Mouse (Mus musculus): Measurements from ENCODE around the gene Sde2. TPM values are rescaled to one million over a fixed set of nuclear protein-coding genes. Genes with fewer than 3 reads are reported as not detected.

Sde2 gene
- polyA plus RNA-seq, 1 experiment = 7.1 TPM

GRCm38 (mm10) chr1:180902915-180903314 is 52.0 kb downstream of the Sde2 start:
- DNase-seq (ENCODE audit: low read depth in 1 of 2, low spot score in 2 of 2) = no peak
- no peak overlapping the region for H3K27ac ChIP-seq (ENCODE audit: insufficient read depth, low read length)
- 0 out of 2 replicates have a peak, but pooled peaks cover 4% of the 10 kb centered on the region for H3K4me1 ChIP-seq (ENCODE audit: control insufficient read depth, insufficient read depth, insufficient read length)
- TF ChIP-seq POLR2A (IDR thresholded peaks at IDR 0.05; ENCODE audit: low read depth, low read length) (no peak), CTCF (IDR thresholded peaks at IDR 0.05; ENCODE audit: extremely low read depth, insufficient read depth, insufficient read length, insufficient replicate concordance) (no peak)
- 54% methylated on average over 5 of the region's 5 CpGs for WGBS
- no peaks in the 10 kb centered on the region for H3K27me3 ChIP-seq (ENCODE audit: control insufficient read depth, insufficient read depth, low read length)
- H3K4me3 ChIP-seq (ENCODE audit: extremely low read depth, insufficient read depth, insufficient read length) = no peak overlapping the region
- H3K36me3 ChIP-seq (ENCODE audit: control insufficient read depth, insufficient read depth, low read length) = peaks cover 16% of the 10 kb centered on the region

DNA sequence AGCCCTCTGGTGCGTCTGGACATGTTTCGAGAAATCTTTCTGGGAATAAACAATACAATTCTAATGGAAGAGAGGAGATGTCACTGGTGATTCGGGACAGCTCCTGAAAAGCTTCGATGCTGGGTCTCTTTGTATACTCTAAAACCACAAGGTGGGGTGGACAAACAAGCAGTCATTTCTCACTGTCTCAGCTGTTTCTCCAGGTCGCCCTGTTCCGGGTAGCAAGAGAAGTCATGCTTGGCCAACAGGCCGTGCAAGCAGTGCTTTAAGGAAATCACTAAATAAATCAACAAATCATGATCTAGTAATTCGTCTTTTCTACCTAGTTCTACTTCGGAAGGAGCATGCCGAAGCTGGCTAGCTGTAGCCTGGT is 52.7 kb downstream of the Sde2 start:
- 23% methylated on average over 10 of the region's 10 CpGs for WGBS
- TF ChIP-seq CTCF (IDR thresholded peaks at IDR 0.05; ENCODE audit: extremely low read depth, insufficient read depth, insufficient read length, insufficient replicate concordance) (no peak), POLR2A (IDR thresholded peaks at IDR 0.05; ENCODE audit: low read depth, low read length) (no peak)
- H3K4me3 ChIP-seq (ENCODE audit: extremely low read depth, insufficient read depth, insufficient read length) = peak overlapping the region; percentile 46; the same call in 1 of the 2 replicates
- peak overlapping the region; percentile 74 for H3K27ac ChIP-seq (ENCODE audit: insufficient read depth, low read length)
- H3K36me3 ChIP-seq (ENCODE audit: control insufficient read depth, insufficient read depth, low read length) = peaks cover 18% of the 10 kb centered on the region
- no peaks in the 10 kb centered on the region for H3K27me3 ChIP-seq (ENCODE audit: control insufficient read depth, insufficient read depth, low read length)
- DNase-seq (ENCODE audit: low read depth in 1 of 2, low spot score in 2 of 2) = no peak
- H3K4me1 ChIP-seq (ENCODE audit: control insufficient read depth, insufficient read depth, insufficient read length) = peaks cover 6% of the 10 kb centered on the region; the same call in 1 of the 2 replicates

DNA sequence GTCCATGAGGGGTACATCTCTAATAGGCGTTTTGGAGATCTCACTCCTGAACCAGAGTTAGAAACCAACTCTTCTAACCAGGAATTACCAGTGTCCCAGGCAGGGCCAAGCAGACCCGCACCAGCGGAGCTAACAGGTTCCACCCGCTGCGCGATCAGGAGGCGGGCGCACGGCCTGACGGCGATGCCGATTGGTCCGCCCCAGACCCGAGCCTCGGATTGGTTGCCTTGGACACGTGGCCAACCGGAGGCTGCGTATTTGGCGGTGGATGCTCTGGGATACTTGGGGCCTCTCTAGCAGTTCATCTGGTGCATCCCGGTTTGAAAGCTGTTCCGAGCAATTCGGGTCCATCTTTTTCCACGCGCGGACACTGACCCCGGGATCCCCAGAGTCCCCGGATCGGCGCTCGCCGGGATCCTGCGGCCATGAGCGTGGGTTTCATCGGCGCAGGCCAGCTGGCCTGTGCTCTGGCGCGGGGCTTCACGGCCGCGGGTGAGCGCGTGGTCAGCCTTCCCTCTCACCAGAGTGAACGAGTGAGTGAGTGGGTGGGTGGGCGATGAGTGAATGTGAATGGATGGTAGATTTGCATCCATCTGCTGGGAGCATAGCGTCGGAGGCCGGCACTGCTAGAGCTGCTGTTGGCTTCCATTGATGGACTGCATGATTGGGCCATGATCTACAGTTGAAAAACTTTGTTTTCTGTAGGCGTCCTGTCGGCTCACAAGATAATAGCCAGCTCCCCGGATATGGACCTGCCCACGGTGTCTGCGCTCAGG is 53.3 kb downstream of the Sde2 start, which contains the start of gene Pycr2:
Gene Pycr2, plus strand, starts transcription at position 255 of the 776 bp plus-strand sequence.
- Histone ChIP-seq H3K27ac (ENCODE audit: insufficient read depth, low read length) (peak within 1 kb of the TSS; percentile 74), H3K36me3 (ENCODE audit: control insufficient read depth, insufficient read depth, low read length) (peaks cover 18% of the 10 kb centered on the region), H3K4me1 (ENCODE audit: control insufficient read depth, insufficient read depth, insufficient read length) (peaks cover 6% of the 10 kb centered on the region; the same call in 1 of the 2 replicates), H3K4me3 (ENCODE audit: extremely low read depth, insufficient read depth, insufficient read length) (peak within 1 kb of the TSS; percentile 87), H3K27me3 (ENCODE audit: control insufficient read depth, insufficient read depth, low read length) (no peaks in the 10 kb centered on the region)
- WGBS = under 1% methylated on average over 52 of the region's 52 CpGs
- no peak for TF ChIP-seq CTCF (IDR thresholded peaks at IDR 0.05; ENCODE audit: extremely low read depth, insufficient read depth, insufficient read length, insufficient replicate concordance)
- peak; percentile 60 for TF ChIP-seq POLR2A (IDR thresholded peaks at IDR 0.05; ENCODE audit: low read depth, low read length)
- peak; percentile 80 to 92 for DNase-seq (ENCODE audit: low read depth in 1 of 2, low spot score in 2 of 2)

DNA sequence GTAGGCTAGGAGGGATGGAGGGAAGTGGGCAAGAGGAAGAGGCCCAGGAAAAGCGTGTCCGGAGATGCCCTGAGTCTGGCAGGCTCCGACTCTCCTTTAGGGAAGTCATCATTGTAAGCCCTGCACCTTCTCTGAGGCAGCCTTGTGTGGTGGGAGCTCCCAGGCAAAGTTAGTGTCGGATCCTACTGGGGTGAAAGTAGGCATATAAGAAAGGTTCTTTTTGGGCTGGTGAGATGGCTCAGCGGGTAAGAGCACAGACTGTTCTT is 53.8 kb downstream of the Sde2 start:
- TF ChIP-seq CTCF (IDR thresholded peaks at IDR 0.05; ENCODE audit: extremely low read depth, insufficient read depth, insufficient read length, insufficient replicate concordance) (no peak), POLR2A (IDR thresholded peaks at IDR 0.05; ENCODE audit: low read depth, low read length) (no peak)
- Histone ChIP-seq H3K36me3 (ENCODE audit: control insufficient read depth, insufficient read depth, low read length) (peaks cover 18% of the 10 kb centered on the region), H3K4me1 (ENCODE audit: control insufficient read depth, insufficient read depth, insufficient read length) (peaks cover 6% of the 10 kb centered on the region; the same call in 1 of the 2 replicates), H3K27me3 (ENCODE audit: control insufficient read depth, insufficient read depth, low read length) (no peaks in the 10 kb centered on the region), H3K4me3 (ENCODE audit: extremely low read depth, insufficient read depth, insufficient read length) (peak overlapping the region; percentile 87), H3K27ac (ENCODE audit: insufficient read depth, low read length) (peak overlapping the region; percentile 44)
- DNase-seq (ENCODE audit: low read depth in 1 of 2, low spot score in 2 of 2) = no peak
- 1% methylated on average over 5 of the region's 5 CpGs for WGBS

DNA sequence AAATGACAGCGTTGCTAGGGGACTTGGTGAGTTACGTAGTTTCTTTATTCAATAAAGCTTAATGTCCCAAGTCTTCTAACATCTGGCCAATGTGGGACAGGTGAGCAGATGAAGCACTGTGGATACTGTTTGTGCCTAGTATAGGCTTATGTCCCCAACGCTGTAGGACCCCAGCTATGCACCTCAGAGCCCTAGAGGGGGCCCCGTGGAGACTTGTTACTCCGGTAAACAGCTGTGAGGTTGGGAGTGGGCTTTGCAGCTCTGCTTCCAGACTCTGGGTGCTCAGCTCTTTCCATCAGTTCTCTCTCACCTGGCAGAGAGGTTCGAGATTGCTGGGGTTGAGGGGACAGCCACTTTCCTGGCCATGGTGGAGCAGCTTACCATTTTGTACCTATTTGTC is 54.4 kb downstream of the Sde2 start:
- Histone ChIP-seq H3K27ac (ENCODE audit: insufficient read depth, low read length) (no peak overlapping the region), H3K27me3 (ENCODE audit: control insufficient read depth, insufficient read depth, low read length) (no peaks in the 10 kb centered on the region), H3K36me3 (ENCODE audit: control insufficient read depth, insufficient read depth, low read length) (peaks cover 18% of the 10 kb centered on the region), H3K4me1 (ENCODE audit: control insufficient read depth, insufficient read depth, insufficient read length) (peaks cover 6% of the 10 kb centered on the region; the same call in 1 of the 2 replicates), H3K4me3 (ENCODE audit: extremely low read depth, insufficient read depth, insufficient read length) (no peak overlapping the region)
- WGBS = 71% methylated on average over 6 of the region's 6 CpGs
- DNase-seq (ENCODE audit: low read depth in 1 of 2, low spot score in 2 of 2) = no peak
- TF ChIP-seq POLR2A (IDR thresholded peaks at IDR 0.05; ENCODE audit: low read depth, low read length) (no peak), CTCF (IDR thresholded peaks at IDR 0.05; ENCODE audit: extremely low read depth, insufficient read depth, insufficient read length, insufficient replicate concordance) (no peak)

- Histone ChIP-seq H3K4me1 (ENCODE audit: control insufficient read depth, insufficient read depth, insufficient read length) (peaks cover 6% of the 10 kb centered on the region; the same call in 1 of the 2 replicates), H3K27me3 (ENCODE audit: control insufficient read depth, insufficient read depth, low read length) (no peaks in the 10 kb centered on the region), H3K4me3 (ENCODE audit: extremely low read depth, insufficient read depth, insufficient read length) (no peak overlapping the region), H3K27ac (ENCODE audit: insufficient read depth, low read length) (no peak overlapping the region; the same call in 1 of the 2 replicates), H3K36me3 (ENCODE audit: control insufficient read depth, insufficient read depth, low read length) (peaks cover 18% of the 10 kb centered on the region)
- WGBS = 95% methylated on average over 17 of the region's 17 CpGs
- DNase-seq (ENCODE audit: low read depth in 1 of 2, low spot score in 2 of 2) = no peak
- TF ChIP-seq CTCF (IDR thresholded peaks at IDR 0.05; ENCODE audit: extremely low read depth, insufficient read depth, insufficient read length, insufficient replicate concordance) = no peak
- TF ChIP-seq POLR2A (IDR thresholded peaks at IDR 0.05; ENCODE audit: low read depth, low read length) = no peak
Observed at GRCm38 (mm10) chr1:180905876-180906275, 54.9 kb downstream of the Sde2 start.

Measured in spleen, adult 2 months (tissue).